Mouse (Mus musculus): ENCODE data around the gene Ndufab1.
"Not testable (repeated sequence)": the region's sequence is repeated elsewhere in the genome, so short reads cannot be mapped to it uniquely, and the experiment has no call there.

The Ndufab1 gene

GRCm38 (mm10) chr7:122101747-122102244, at the start of gene Ndufab1:
TSS of gene Ndufab1 (minus strand) at chr7:122101886.
- DNase-seq = peak; percentile 92

- no peak for DNase-seq
These were observed 39.3 kb upstream of the Ndufab1 start for GRCm38 (mm10) chr7:122140991-122141390.

GRCm38 (mm10) chr7:122138190-122138589, 36.5 kb upstream of the Ndufab1 start:
- DNase-seq = no peak

GRCm38 (mm10) chr7:122137071-122137470, 35.4 kb upstream of the Ndufab1 start:
- DNase-seq = no peak

- DNase-seq = no peak
These were observed 33.4 kb upstream of the Ndufab1 start for GRCm38 (mm10) chr7:122135070-122135469.

- no peak for DNase-seq
These were observed 31.6 kb upstream of the Ndufab1 start for GRCm38 (mm10) chr7:122133338-122133625.

- peak; percentile 99 for DNase-seq
These were observed 31.0 kb upstream of the Ndufab1 start, which contains the start of the genes Palb2 and Dctn5 for GRCm38 (mm10) chr7:122132497-122133337. TSS of gene Palb2 (minus strand) at chr7:122132985. TSS of gene Dctn5 (plus strand) at chr7:122133041.

- DNase-seq = no peak
These were observed 30.1 kb upstream of the Ndufab1 start for GRCm38 (mm10) chr7:122131834-122132233.

GRCm38 (mm10) chr7:122126946-122127345, 25.3 kb upstream of the Ndufab1 start:
- no peak for DNase-seq

GRCm38 (mm10) chr7:122125636-122126035, 23.9 kb upstream of the Ndufab1 start:
- DNase-seq = no peak

- DNase-seq = no peak
These were observed 21.8 kb upstream of the Ndufab1 start for GRCm38 (mm10) chr7:122123518-122123917.

GRCm38 (mm10) chr7:122108206-122108605, 6.5 kb upstream of the Ndufab1 start:
- no peak for DNase-seq

- DNase-seq = not testable (repeated sequence)
These were observed 506 bp downstream of the Ndufab1 start for GRCm38 (mm10) chr7:122101014-122101746.

- peak; percentile 21 for DNase-seq
These were observed 2.5 kb downstream of the Ndufab1 start for GRCm38 (mm10) chr7:122099222-122099621.

GRCm38 (mm10) chr7:122098009-122098408, 3.7 kb downstream of the Ndufab1 start:
- DNase-seq = no peak

- no peak for DNase-seq
These were observed 6.9 kb downstream of the Ndufab1 start for GRCm38 (mm10) chr7:122094564-122095330.

GRCm38 (mm10) chr7:122087195-122087982, 14.3 kb downstream of the Ndufab1 start:
- DNase-seq = no peak

GRCm38 (mm10) chr7:122081071-122081470, 20.6 kb downstream of the Ndufab1 start:
- no peak for DNase-seq

- DNase-seq = no peak
These were observed 21.7 kb downstream of the Ndufab1 start for GRCm38 (mm10) chr7:122079798-122080554.

GRCm38 (mm10) chr7:122074374-122074773, 27.3 kb downstream of the Ndufab1 start:
- no peak for DNase-seq

Data from right cerebral cortex, postnatal 25 days (tissue).